Mouse (Mus musculus) intestine, embryonic 14.5 days (tissue): ENCODE results near the gene C330021F23Rik. TPM values are rescaled to one million over a fixed set of nuclear protein-coding genes. Genes with fewer than 3 reads are reported as not detected.

Source experiments
- ATAC-seq: fragments of 200-750 bp; cut with Nextera tagmentation; replicated peaks from 2 replicates; pipeline ENCODE4 v1.8.0; 2017; ENCODE audit warnings: low read depth, moderate number of reproducible peaks, moderate TSS enrichment, moderate library complexity; ENCODE audit not compliant: low FRiP score, low TSS enrichment
- DNase-seq: peaks from one replicate; pipeline ENCODE4 v3.0.0-alpha.2; 2018; ENCODE audit warnings: low spot score
- H3K27ac ChIP-seq: fragments of 300-500 bp; sonication (generic); 2 replicates; pipeline ENCODE4 v1.5.1; 2014; ENCODE audit warnings: low read depth, mild to moderate bottlenecking, control low read depth
- H3K27me3 ChIP-seq: fragments of 300-500 bp; sonication (generic); replicated peaks from 2 replicates; pipeline ENCODE4 v1.6.1; 2014; ENCODE audit warnings: low read length, control low read depth; ENCODE audit not compliant: control insufficient read depth, insufficient read depth
- H3K36me3 ChIP-seq: fragments of 300-500 bp; sonication (generic); 2 replicates; pipeline ENCODE4 v1.6.1; 2014; ENCODE audit warnings: low read length, control low read depth; ENCODE audit not compliant: control insufficient read depth, insufficient read depth
- H3K4me1 ChIP-seq: fragments of 300-500 bp; sonication (generic); replicated peaks from 2 replicates; pipeline ENCODE4 v1.6.1; 2014; ENCODE audit warnings: low read length, control low read depth, mixed read lengths; ENCODE audit not compliant: control insufficient read depth, insufficient read depth
- H3K4me2 ChIP-seq: fragments of 300-500 bp; sonication (generic); 2 replicates; pipeline ENCODE4 v1.6.1; 2014; ENCODE audit warnings: low read length
- H3K4me3 ChIP-seq: fragments of 300-500 bp; sonication (generic); 2 replicates; pipeline ENCODE4 v1.5.1; 2014; ENCODE audit warnings: low read depth, low read length, control low read depth, mixed read lengths
- H3K9ac ChIP-seq: fragments of 300-500 bp; sonication (generic); 2 replicates; pipeline ENCODE4 v1.6.1; 2014; ENCODE audit warnings: mild to moderate bottlenecking, low read length
- H3K9me3 ChIP-seq: fragments of 300-500 bp; sonication (generic); 2 replicates; pipeline ENCODE4 v1.6.1; 2016; ENCODE audit warnings: low read length, control low read depth; ENCODE audit not compliant: control insufficient read depth
- WGBS: fragments of 180-500 bp; shearing (Covaris S2); extraction: QIAGEN DNeasy Blood & Tissue Kit; methylation state at CpG from one replicate; pipeline ENCODE4 v1.1.7; 2014; 5-methylcytosine and 5-hydroxymethylcytosine counted together
- polyA plus RNA-seq: library from polyadenylated mRNA; unstranded; fragments of >200 nt; fragmentation: Nextera tagmentation; extraction: Ambion mirVana; gene quantifications from 2 replicates; pipeline ENCODE4 v1.2.1, GENCODE M21; 2014

Gene C330021F23Rik
- polyA plus RNA-seq, 1 experiment from 2014 or later = 3.8 TPM

- no peaks in the 10 kb centered on the region for H3K9me3 ChIP-seq
- peak within 1 kb of the TSS; percentile 94 for H3K4me3 ChIP-seq
- peak within 1 kb of the TSS; percentile 81 for H3K9ac ChIP-seq
- peak within 1 kb of the TSS; percentile 70 for H3K4me2 ChIP-seq
- peaks cover 19% of the 10 kb centered on the region for H3K36me3 ChIP-seq
- no peaks in the 10 kb centered on the region for H3K27me3 ChIP-seq
- no peak within 1 kb of the TSS for H3K27ac ChIP-seq
- under 1% methylated on average over 37 of the region's 37 CpGs for WGBS
- DNase-seq (peak; percentile 100), ATAC-seq (peak; percentile 99)
- H3K4me1 ChIP-seq = peaks cover 7% of the 10 kb centered on the region; the same call in 1 of the 2 replicates
Observed at GRCm38 (mm10) chr8:3621199-3621970, 53.6 kb downstream of the C330021F23Rik start, which contains the start of the genes Xab2 and Pet100. Gene Xab2, minus strand, starts transcription at chr8:3621316. Gene Pet100, plus strand, starts transcription at chr8:3621548.

GRCm38 (mm10) chr8:3622119-3622518 lies 54.3 kb downstream of the C330021F23Rik start:
- DNase-seq = no peak
- Histone ChIP-seq H3K9ac (peak overlapping the region; percentile 61; the same call in 1 of the 2 replicates), H3K9me3 (no peaks in the 10 kb centered on the region), H3K36me3 (peaks cover 14% of the 10 kb centered on the region), H3K4me2 (peak overlapping the region; percentile 64), H3K27me3 (no peaks in the 10 kb centered on the region), H3K4me1 (peaks cover 7% of the 10 kb centered on the region; the same call in 1 of the 2 replicates), H3K27ac (no peak overlapping the region), H3K4me3 (peak overlapping the region; percentile 94)
- WGBS = 67% methylated on average over 8 of the region's 8 CpGs
- ATAC-seq = no peak

- Histone ChIP-seq H3K9me3 (no peaks in the 10 kb centered on the region), H3K4me2 (no peak within 1 kb of the TSS), H3K36me3 (no peaks in the 10 kb centered on the region), H3K27me3 (peaks cover 11% of the 10 kb centered on the region; the same call in 1 of the 2 replicates), H3K27ac (no peak within 1 kb of the TSS), H3K4me1 (0 out of 2 replicates have a peak, but pooled peaks cover 4% of the 10 kb centered on the region), H3K9ac (no peak within 1 kb of the TSS), H3K4me3 (no peak within 1 kb of the TSS)
- no peak for ATAC-seq
- DNase-seq = no peak
- 79% methylated on average over 1 of the region's 1 CpGs for WGBS
Observed at GRCm38 (mm10) chr8:3625445-3625844, 57.7 kb downstream of the C330021F23Rik start, which contains the start of gene Pcp2. Gene Pcp2, minus strand, starts transcription at chr8:3625545.

- 63% methylated on average over 5 of the region's 5 CpGs for WGBS
- no peaks in the 10 kb centered on the region for H3K36me3 ChIP-seq
Observed at GRCm38 (mm10) chr8:3626971-3627370, 59.2 kb downstream of the C330021F23Rik start.

GRCm38 (mm10) chr8:3628014-3628413 lies 60.2 kb downstream of the C330021F23Rik start:
- Histone ChIP-seq H3K9me3 (no peaks in the 10 kb centered on the region), H3K4me1 (0 out of 2 replicates have a peak, but pooled peaks cover 5% of the 10 kb centered on the region), H3K9ac (no peak overlapping the region), H3K4me2 (no peak overlapping the region), H3K4me3 (no peak overlapping the region), H3K36me3 (no peaks in the 10 kb centered on the region), H3K27ac (no peak overlapping the region), H3K27me3 (peaks cover 12% of the 10 kb centered on the region; the same call in 1 of the 2 replicates)
- DNase-seq (peak; percentile 57), ATAC-seq (no peak)
- WGBS = 32% methylated on average over 5 of the region's 5 CpGs

More at GRCm38 (mm10) chr8:3626971-3627370, 59.2 kb downstream of the C330021F23Rik start:
- H3K4me3 ChIP-seq = no peak overlapping the region
- H3K27me3 ChIP-seq = peaks cover 12% of the 10 kb centered on the region; the same call in 1 of the 2 replicates
- H3K27ac ChIP-seq = no peak overlapping the region
- ATAC-seq = no peak
- DNase-seq = no peak
- 0 out of 2 replicates have a peak, but pooled peaks cover 8% of the 10 kb centered on the region for H3K4me1 ChIP-seq
- no peak overlapping the region for H3K4me2 ChIP-seq
- H3K9me3 ChIP-seq = no peaks in the 10 kb centered on the region
- no peak overlapping the region for H3K9ac ChIP-seq

- Histone ChIP-seq H3K27me3 (peaks cover 12% of the 10 kb centered on the region; the same call in 1 of the 2 replicates), H3K4me1 (0 out of 2 replicates have a peak, but pooled peaks cover 5% of the 10 kb centered on the region), H3K4me3 (peak within 1 kb of the TSS; percentile 59), H3K36me3 (peaks cover 6% of the 10 kb centered on the region; the same call in 1 of the 2 replicates), H3K4me2 (peak within 1 kb of the TSS; percentile 78), H3K27ac (no peak within 1 kb of the TSS), H3K9ac (peak within 1 kb of the TSS; percentile 55), H3K9me3 (no peaks in the 10 kb centered on the region)
- DNase-seq = peak; percentile 85
- peak; percentile 95 for ATAC-seq
- 7% methylated on average over 47 of the region's 47 CpGs for WGBS
Observed at GRCm38 (mm10) chr8:3630647-3631477, 63.1 kb downstream of the C330021F23Rik start, which contains the start of gene Stxbp2. Gene Stxbp2, plus strand, starts transcription at chr8:3630955.

- Histone ChIP-seq H3K36me3 (peaks cover 12% of the 10 kb centered on the region; the same call in 1 of the 2 replicates), H3K4me3 (peak overlapping the region; percentile 59), H3K4me1 (0 out of 2 replicates have a peak, but pooled peaks cover 5% of the 10 kb centered on the region), H3K9me3 (no peaks in the 10 kb centered on the region), H3K27me3 (peaks cover 12% of the 10 kb centered on the region; the same call in 1 of the 2 replicates), H3K9ac (peak overlapping the region; percentile 55), H3K4me2 (peak overlapping the region; percentile 78), H3K27ac (no peak overlapping the region)
- WGBS = 21% methylated on average over 8 of the region's 8 CpGs
- DNase-seq (peak; percentile 69), ATAC-seq (peak; percentile 17; the same call in 1 of the 2 replicates)
Observed at GRCm38 (mm10) chr8:3631478-3631875, 63.7 kb downstream of the C330021F23Rik start.
